Mouse (Mus musculus): ENCODE measurements around the gene Mfge8. TPM values are rescaled to one million over a fixed set of nuclear protein-coding genes. Genes with fewer than 3 reads are reported as not detected.
A peak's percentile ranks its signal among the peaks of the same experiment; 100 is the strongest.

The Mfge8 gene
- polyA plus RNA-seq (2014; fragmentation: Nextera tagmentation; extraction: Ambion mirVana), result 205 and 243 TPM in 2 replicates

DNA sequence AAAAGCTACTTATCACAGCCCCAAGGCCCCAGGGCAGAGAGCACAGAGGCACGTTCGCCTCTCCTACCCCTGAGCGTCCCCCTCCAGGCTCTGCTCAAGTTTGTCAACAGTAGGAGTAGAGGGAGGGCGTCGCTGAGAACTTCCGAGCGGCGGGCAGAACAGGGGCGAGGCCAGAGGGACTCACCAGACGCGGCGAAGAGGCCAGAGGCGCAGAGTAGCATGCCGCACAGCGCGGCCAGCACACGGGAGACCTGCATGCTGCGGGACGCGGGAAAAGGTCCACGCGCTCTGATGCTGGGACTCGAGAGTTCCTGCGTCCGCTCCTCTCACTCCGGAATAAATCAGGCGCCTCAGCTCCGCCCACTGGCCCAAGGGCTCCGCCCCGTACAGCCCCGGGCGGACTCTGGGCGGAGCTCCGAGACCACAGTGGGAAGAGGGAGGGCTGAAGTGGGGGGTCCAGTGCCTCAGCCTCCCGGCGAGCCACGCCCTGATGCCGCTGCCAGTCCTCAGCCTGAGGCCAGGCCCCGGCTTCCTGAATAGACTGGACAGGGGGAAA lies at the start of gene Mfge8:
TSS of gene Mfge8 (minus strand) at position 350 of the 556 bp plus-strand sequence.
- Histone ChIP-seq H3K4me2 (peak within 1 kb of the TSS; percentile 83), H3K9me3 (replicated peaks; ENCODE audit: control insufficient read depth, low read length) (no peaks in the 10 kb centered on the region), H3K9ac (ENCODE audit: low read depth, low read length) (peak within 1 kb of the TSS; percentile 84), H3K4me1 (ENCODE audit: control insufficient read depth, insufficient read depth, low read length) (peaks cover 11% of the 10 kb centered on the region), H3K4me3 (ENCODE audit: low read depth, low read length) (peak within 1 kb of the TSS; percentile 79), H3K27ac (ENCODE audit: low read depth, low read length) (peak within 1 kb of the TSS; percentile 85), H3K27me3 (ENCODE audit: control insufficient read depth, insufficient read depth, low read length) (no peaks in the 10 kb centered on the region), H3K36me3 (ENCODE audit: control insufficient read depth, insufficient read depth, low read length) (no peaks in the 10 kb centered on the region)
- ATAC-seq (replicated peaks; ENCODE audit: insufficient number of reproducible peaks, low FRiP score, low TSS enrichment), result peak; percentile 95
- 1% methylated on average over 39 of the region's 39 CpGs for WGBS (ENCODE audit: insufficient replicate concordance)

DNA sequence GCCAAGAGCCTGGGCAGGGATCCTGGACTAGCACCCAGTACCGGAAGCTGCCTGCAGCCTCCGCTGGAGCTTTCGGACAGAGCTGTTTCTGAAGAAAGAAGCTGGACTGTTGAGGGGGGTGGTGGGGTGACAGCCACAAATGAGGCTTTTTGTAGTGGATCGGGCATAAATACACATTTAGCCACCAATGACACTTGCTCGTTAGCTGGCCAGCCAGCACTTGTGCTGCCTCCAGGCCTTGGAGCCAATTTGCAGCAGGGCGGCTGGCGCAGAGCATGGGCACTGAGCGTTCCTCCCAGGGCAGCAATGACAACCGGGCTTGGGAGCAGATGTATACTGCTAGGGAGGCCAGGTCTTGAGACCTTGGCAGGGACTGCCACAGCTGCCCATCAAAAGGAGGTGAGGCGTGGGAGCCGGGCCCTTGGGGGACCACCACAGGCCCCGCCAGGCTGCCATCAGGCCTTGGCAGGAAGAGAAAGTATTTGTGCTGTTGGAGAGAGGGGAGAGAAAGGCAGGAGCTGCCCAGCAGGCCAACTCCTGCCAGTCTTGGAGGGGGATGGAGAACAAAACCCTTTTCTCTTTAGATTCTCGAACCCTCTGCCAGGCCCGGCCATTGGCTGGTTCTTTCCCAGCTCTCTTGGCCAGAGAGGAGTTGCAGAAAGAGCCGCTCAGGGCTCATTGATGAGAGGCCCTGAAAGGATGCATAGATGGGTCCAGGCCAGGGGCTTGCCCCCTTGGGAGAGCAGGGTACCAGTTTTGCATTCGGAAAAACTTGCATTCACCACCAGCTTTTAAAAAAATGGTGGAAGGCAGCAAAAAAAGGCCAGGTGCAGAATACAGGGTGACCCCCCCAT lies 45.9 kb upstream of the Mfge8 start:
- Histone ChIP-seq H3K27me3 (ENCODE audit: control insufficient read depth, insufficient read depth, low read length) (no peaks in the 10 kb centered on the region), H3K9ac (ENCODE audit: low read depth, low read length) (no peak overlapping the region), H3K4me1 (ENCODE audit: control insufficient read depth, insufficient read depth, low read length) (0 out of 2 replicates have a peak, but pooled peaks cover 17% of the 10 kb centered on the region), H3K27ac (ENCODE audit: low read depth, low read length) (no peak overlapping the region), H3K9me3 (replicated peaks; ENCODE audit: control insufficient read depth, low read length) (no peaks in the 10 kb centered on the region), H3K4me2 (no peak overlapping the region), H3K4me3 (ENCODE audit: low read depth, low read length) (no peak overlapping the region), H3K36me3 (ENCODE audit: control insufficient read depth, insufficient read depth, low read length) (no peaks in the 10 kb centered on the region)
- ATAC-seq (replicated peaks; ENCODE audit: insufficient number of reproducible peaks, low FRiP score, low TSS enrichment), result no peak
- WGBS (ENCODE audit: insufficient replicate concordance), result 79% methylated on average over 16 of the region's 16 CpGs

DNA sequence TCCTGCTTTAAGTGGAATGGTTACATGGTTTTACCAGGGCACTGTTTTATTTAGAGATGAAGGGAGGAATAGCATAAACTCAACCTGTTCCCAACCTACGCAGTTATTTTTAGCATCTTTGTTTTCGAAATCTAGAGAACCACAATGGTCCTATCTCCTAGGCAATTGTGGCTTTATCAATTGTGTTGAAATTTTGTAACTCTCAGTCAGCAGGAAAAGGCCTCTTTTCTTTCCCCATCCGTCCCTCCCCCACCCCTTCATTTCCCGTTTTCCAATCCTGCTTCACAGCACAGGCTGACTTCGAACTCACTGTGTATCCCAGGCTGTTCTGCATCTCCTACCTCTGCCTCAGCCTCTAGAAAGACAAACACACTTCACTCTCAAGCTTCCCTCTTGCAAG lies 45.1 kb upstream of the Mfge8 start:
- Histone ChIP-seq H3K9me3 (replicated peaks; ENCODE audit: control insufficient read depth, low read length) (no peaks in the 10 kb centered on the region), H3K27ac (ENCODE audit: low read depth, low read length) (no peak overlapping the region), H3K9ac (ENCODE audit: low read depth, low read length) (no peak overlapping the region), H3K4me2 (no peak overlapping the region), H3K4me3 (ENCODE audit: low read depth, low read length) (no peak overlapping the region), H3K36me3 (ENCODE audit: control insufficient read depth, insufficient read depth, low read length) (no peaks in the 10 kb centered on the region), H3K27me3 (ENCODE audit: control insufficient read depth, insufficient read depth, low read length) (no peaks in the 10 kb centered on the region), H3K4me1 (ENCODE audit: control insufficient read depth, insufficient read depth, low read length) (0 out of 2 replicates have a peak, but pooled peaks cover 19% of the 10 kb centered on the region)
- 42% methylated on average over 5 of the region's 5 CpGs for WGBS (ENCODE audit: insufficient replicate concordance)
- ATAC-seq (replicated peaks; ENCODE audit: insufficient number of reproducible peaks, low FRiP score, low TSS enrichment), result no peak

DNA sequence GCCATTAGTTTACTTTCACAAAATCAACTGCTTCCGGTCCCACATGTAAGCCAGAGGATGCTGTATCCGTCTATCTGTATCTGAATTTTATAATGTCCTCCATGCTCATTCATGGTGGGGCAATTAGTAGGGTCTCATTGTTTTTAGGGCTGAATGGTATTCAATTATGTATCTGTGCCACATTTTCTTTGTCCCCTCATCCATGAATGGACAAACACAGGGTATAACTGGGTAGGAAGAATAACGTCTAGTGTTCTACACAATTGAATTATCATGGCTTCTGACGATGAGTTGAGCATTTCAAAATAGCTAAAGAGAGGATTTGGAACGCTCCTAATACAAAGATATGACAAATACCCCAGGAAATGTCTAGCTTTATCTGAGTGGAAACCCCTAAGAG lies 42.6 kb upstream of the Mfge8 start:
- no peak overlapping the region for H3K4me2 ChIP-seq
- peaks cover 3% of the 10 kb centered on the region; the same call in 1 of the 2 replicates for H3K9me3 ChIP-seq (replicated peaks; ENCODE audit: control insufficient read depth, low read length)
- no peak overlapping the region for H3K4me3 ChIP-seq (ENCODE audit: low read depth, low read length)
- 72% methylated on average over 5 of the region's 5 CpGs for WGBS (ENCODE audit: insufficient replicate concordance)
- no peak overlapping the region for H3K27ac ChIP-seq (ENCODE audit: low read depth, low read length)
- H3K27me3 ChIP-seq (ENCODE audit: control insufficient read depth, insufficient read depth, low read length), result no peaks in the 10 kb centered on the region
- 0 out of 2 replicates have a peak, but pooled peaks cover 19% of the 10 kb centered on the region for H3K4me1 ChIP-seq (ENCODE audit: control insufficient read depth, insufficient read depth, low read length)
- no peaks in the 10 kb centered on the region for H3K36me3 ChIP-seq (ENCODE audit: control insufficient read depth, insufficient read depth, low read length)
- no peak overlapping the region for H3K9ac ChIP-seq (ENCODE audit: low read depth, low read length)
- no peak for ATAC-seq (replicated peaks; ENCODE audit: insufficient number of reproducible peaks, low FRiP score, low TSS enrichment)

DNA sequence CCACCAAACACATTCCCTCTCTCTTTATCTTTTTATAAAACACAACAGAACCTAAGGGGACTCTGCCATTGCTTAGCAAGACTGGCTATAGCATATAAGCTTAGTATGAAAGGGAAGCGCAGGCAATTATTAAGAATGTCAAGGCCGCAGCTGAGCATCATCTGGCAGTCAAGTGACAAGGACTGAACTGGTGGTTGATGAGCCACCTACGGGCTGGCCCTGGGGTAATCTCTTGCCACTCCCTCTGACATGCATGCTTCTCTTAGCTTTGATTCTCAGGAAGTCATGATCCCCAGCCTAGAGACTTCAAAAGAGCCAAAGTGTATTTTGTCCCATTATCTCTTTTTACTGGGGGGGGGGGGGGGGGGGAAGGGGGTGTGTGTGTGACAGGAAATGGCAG lies 41.7 kb upstream of the Mfge8 start:
- no peak overlapping the region for H3K4me3 ChIP-seq (ENCODE audit: low read depth, low read length)
- WGBS (ENCODE audit: insufficient replicate concordance), result 25% methylated on average over 3 of the region's 3 CpGs

DNA sequence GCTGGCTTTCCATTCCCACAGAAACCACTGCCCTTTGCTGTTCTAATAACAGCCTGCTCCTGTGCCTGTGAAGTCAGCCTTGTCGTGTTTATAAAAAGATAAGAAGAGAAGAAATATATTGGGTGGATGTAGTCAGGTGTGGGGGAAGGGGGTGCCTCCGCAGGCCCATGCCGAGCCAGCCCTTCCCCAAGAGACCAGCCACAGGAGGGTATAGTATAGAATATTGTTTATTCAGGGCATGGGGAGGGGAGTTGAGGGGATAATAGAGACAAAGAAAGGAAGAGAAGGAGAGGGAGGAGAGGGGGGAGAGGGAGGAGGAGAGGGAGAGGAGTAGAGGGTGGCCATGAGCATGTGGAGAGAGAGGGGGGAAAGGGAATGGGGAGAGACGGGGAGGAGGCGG lies 40.4 kb upstream of the Mfge8 start:
- Histone ChIP-seq H3K4me3 (ENCODE audit: low read depth, low read length) (no peak overlapping the region), H3K27ac (ENCODE audit: low read depth, low read length) (no peak overlapping the region), H3K4me1 (ENCODE audit: control insufficient read depth, insufficient read depth, low read length) (0 out of 2 replicates have a peak, but pooled peaks cover 19% of the 10 kb centered on the region), H3K9ac (ENCODE audit: low read depth, low read length) (no peak overlapping the region), H3K4me2 (no peak overlapping the region), H3K9me3 (replicated peaks; ENCODE audit: control insufficient read depth, low read length) (peaks cover 3% of the 10 kb centered on the region; the same call in 1 of the 2 replicates), H3K36me3 (ENCODE audit: control insufficient read depth, insufficient read depth, low read length) (no peaks in the 10 kb centered on the region), H3K27me3 (ENCODE audit: control insufficient read depth, insufficient read depth, low read length) (no peaks in the 10 kb centered on the region)
- ATAC-seq (replicated peaks; ENCODE audit: insufficient number of reproducible peaks, low FRiP score, low TSS enrichment), result no peak
- 20% methylated on average over 3 of the region's 5 CpGs for whole genome bisulfite sequencing (ENCODE audit: insufficient replicate concordance)

More for the DNA sequence above, 41.7 kb upstream of the Mfge8 start:
- Histone ChIP-seq H3K4me1 (ENCODE audit: control insufficient read depth, insufficient read depth, low read length) (0 out of 2 replicates have a peak, but pooled peaks cover 19% of the 10 kb centered on the region), H3K27me3 (ENCODE audit: control insufficient read depth, insufficient read depth, low read length) (no peaks in the 10 kb centered on the region), H3K4me2 (no peak overlapping the region), H3K9ac (ENCODE audit: low read depth, low read length) (no peak overlapping the region), H3K27ac (ENCODE audit: low read depth, low read length) (no peak overlapping the region), H3K36me3 (ENCODE audit: control insufficient read depth, insufficient read depth, low read length) (no peaks in the 10 kb centered on the region), H3K9me3 (replicated peaks; ENCODE audit: control insufficient read depth, low read length) (peaks cover 3% of the 10 kb centered on the region; the same call in 1 of the 2 replicates)
- no peak; the same call in 1 of the 2 replicates for ATAC-seq (replicated peaks; ENCODE audit: insufficient number of reproducible peaks, low FRiP score, low TSS enrichment)

DNA sequence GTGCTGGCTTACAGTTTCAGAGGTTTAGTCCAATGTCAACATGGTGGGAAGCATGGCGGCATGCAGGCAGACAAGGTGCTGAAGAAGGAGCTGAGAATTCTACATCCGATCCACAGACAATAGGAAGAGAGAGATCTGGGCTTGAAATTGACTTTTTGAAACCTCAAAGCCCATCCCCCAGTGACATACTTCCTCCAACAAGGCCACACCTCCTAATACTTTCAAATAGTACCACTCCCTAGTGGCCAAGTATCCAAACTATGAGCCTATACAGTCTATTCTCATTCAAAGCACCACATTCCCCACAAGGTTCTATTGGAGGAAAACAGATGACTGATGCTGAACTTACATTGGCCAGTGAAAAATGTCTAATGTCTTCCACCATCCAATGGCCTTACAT lies 38.7 kb upstream of the Mfge8 start:
- Histone ChIP-seq H3K4me3 (ENCODE audit: low read depth, low read length) (no peak overlapping the region), H3K4me1 (ENCODE audit: control insufficient read depth, insufficient read depth, low read length) (0 out of 2 replicates have a peak, but pooled peaks cover 17% of the 10 kb centered on the region), H3K4me2 (no peak overlapping the region), H3K27ac (ENCODE audit: low read depth, low read length) (no peak overlapping the region), H3K36me3 (ENCODE audit: control insufficient read depth, insufficient read depth, low read length) (no peaks in the 10 kb centered on the region), H3K9me3 (replicated peaks; ENCODE audit: control insufficient read depth, low read length) (peaks cover 3% of the 10 kb centered on the region; the same call in 1 of the 2 replicates), H3K9ac (ENCODE audit: low read depth, low read length) (no peak overlapping the region), H3K27me3 (ENCODE audit: control insufficient read depth, insufficient read depth, low read length) (no peaks in the 10 kb centered on the region)
- ATAC-seq (replicated peaks; ENCODE audit: insufficient number of reproducible peaks, low FRiP score, low TSS enrichment), result no peak
- 89% methylated on average over 2 of the region's 2 CpGs for WGBS (ENCODE audit: insufficient replicate concordance)

DNA sequence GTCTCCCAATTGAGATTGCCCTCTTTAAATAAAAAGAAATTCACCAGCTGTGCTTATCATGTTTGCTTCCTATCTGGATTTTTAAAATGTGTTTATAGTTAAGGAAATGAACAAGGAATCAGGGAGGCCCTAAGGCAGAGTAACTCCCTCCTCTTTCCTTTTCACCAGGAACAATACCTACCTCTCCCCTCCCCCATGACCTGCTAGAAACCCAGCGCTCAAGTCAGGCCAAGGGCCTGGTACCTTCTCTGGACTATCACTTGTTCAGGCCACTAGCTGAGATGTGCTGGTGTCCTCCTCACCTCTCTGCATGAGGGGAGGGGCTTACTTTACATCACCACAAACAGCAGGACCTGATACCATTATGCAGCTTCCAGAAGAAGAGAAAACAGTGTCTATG lies 34.6 kb upstream of the Mfge8 start:
- no peak for ATAC-seq (replicated peaks; ENCODE audit: insufficient number of reproducible peaks, low FRiP score, low TSS enrichment)
- H3K36me3 ChIP-seq (ENCODE audit: control insufficient read depth, insufficient read depth, low read length), result no peaks in the 10 kb centered on the region
- peaks cover 3% of the 10 kb centered on the region; the same call in 1 of the 2 replicates for H3K9me3 ChIP-seq (replicated peaks; ENCODE audit: control insufficient read depth, low read length)
- 59% methylated on average over 1 of the region's 1 CpGs for WGBS (ENCODE audit: insufficient replicate concordance)
- H3K4me1 ChIP-seq (ENCODE audit: control insufficient read depth, insufficient read depth, low read length), result no peaks in the 10 kb centered on the region
- no peak overlapping the region for H3K9ac ChIP-seq (ENCODE audit: low read depth, low read length)
- no peaks in the 10 kb centered on the region for H3K27me3 ChIP-seq (ENCODE audit: control insufficient read depth, insufficient read depth, low read length)
- H3K27ac ChIP-seq (ENCODE audit: low read depth, low read length), result no peak overlapping the region
- no peak overlapping the region for H3K4me3 ChIP-seq (ENCODE audit: low read depth, low read length)
- no peak overlapping the region for H3K4me2 ChIP-seq
